Mouse (Mus musculus) 3T3-L1 (cell line): ENCODE results near the gene A930018P22Rik.

ENCODE experiments used
- DNase-seq: peaks from one replicate; pipeline ENCODE4 v3.0.0-alpha.2; 2015; ENCODE audit warnings: low read depth, low spot score

The A930018P22Rik gene

GRCm38 (mm10) chr2:104119097-104119496 lies 3.5 kb upstream of the A930018P22Rik start:
- no peak for DNase-seq

- no peak for DNase-seq
Measured at GRCm38 (mm10) chr2:104120312-104120711, 2.3 kb upstream of the A930018P22Rik start.

GRCm38 (mm10) chr2:104121681-104122504 lies 676 bp upstream of the A930018P22Rik start:
- DNase-seq = no peak

- no peak for DNase-seq
Measured at GRCm38 (mm10) chr2:104123540-104123939, 971 bp downstream of the A930018P22Rik start.

GRCm38 (mm10) chr2:104124071-104124470 lies 1.5 kb downstream of the A930018P22Rik start:
- DNase-seq = no peak

- no peak for DNase-seq
Measured at GRCm38 (mm10) chr2:104128803-104129531, 6.4 kb downstream of the A930018P22Rik start.

- DNase-seq = no peak
Measured at GRCm38 (mm10) chr2:104130165-104130564, 7.6 kb downstream of the A930018P22Rik start.

- DNase-seq = no peak
Measured at GRCm38 (mm10) chr2:104130969-104131368, 8.4 kb downstream of the A930018P22Rik start.

- DNase-seq = no peak
Measured at GRCm38 (mm10) chr2:104132266-104132859, 9.8 kb downstream of the A930018P22Rik start.

- no peak for DNase-seq
Measured at GRCm38 (mm10) chr2:104133042-104133810, 10.7 kb downstream of the A930018P22Rik start.

- DNase-seq = peak; percentile 92
Measured at GRCm38 (mm10) chr2:104134150-104135056, 11.8 kb downstream of the A930018P22Rik start.

GRCm38 (mm10) chr2:104135920-104136319 lies 13.4 kb downstream of the A930018P22Rik start:
- DNase-seq = peak; percentile 31

- no peak for DNase-seq
Measured at GRCm38 (mm10) chr2:104142140-104142539, 19.6 kb downstream of the A930018P22Rik start.

GRCm38 (mm10) chr2:104144004-104144403 lies 21.4 kb downstream of the A930018P22Rik start:
- no peak for DNase-seq

- DNase-seq = peak; percentile 96
Measured at GRCm38 (mm10) chr2:104145983-104146382, 23.4 kb downstream of the A930018P22Rik start.

- DNase-seq = no peak
Measured at GRCm38 (mm10) chr2:104147910-104148561, 25.5 kb downstream of the A930018P22Rik start.

- peak; percentile 13 for DNase-seq
Measured at GRCm38 (mm10) chr2:104150608-104151397, 28.2 kb downstream of the A930018P22Rik start.

GRCm38 (mm10) chr2:104153345-104153744 lies 30.8 kb downstream of the A930018P22Rik start:
- no peak for DNase-seq

GRCm38 (mm10) chr2:104153876-104154275 lies 31.3 kb downstream of the A930018P22Rik start:
- DNase-seq = no peak
